Mouse (Mus musculus) cerebellum, adult 9-10 months (tissue): ENCODE data around the gene Cactin.
A peak's percentile ranks its signal among the peaks of the same experiment; 100 is the strongest.

Experiments used
- DNase-seq: peaks from one replicate; pipeline ENCODE4 v3.0.0; 2022

Gene Cactin

DNA sequence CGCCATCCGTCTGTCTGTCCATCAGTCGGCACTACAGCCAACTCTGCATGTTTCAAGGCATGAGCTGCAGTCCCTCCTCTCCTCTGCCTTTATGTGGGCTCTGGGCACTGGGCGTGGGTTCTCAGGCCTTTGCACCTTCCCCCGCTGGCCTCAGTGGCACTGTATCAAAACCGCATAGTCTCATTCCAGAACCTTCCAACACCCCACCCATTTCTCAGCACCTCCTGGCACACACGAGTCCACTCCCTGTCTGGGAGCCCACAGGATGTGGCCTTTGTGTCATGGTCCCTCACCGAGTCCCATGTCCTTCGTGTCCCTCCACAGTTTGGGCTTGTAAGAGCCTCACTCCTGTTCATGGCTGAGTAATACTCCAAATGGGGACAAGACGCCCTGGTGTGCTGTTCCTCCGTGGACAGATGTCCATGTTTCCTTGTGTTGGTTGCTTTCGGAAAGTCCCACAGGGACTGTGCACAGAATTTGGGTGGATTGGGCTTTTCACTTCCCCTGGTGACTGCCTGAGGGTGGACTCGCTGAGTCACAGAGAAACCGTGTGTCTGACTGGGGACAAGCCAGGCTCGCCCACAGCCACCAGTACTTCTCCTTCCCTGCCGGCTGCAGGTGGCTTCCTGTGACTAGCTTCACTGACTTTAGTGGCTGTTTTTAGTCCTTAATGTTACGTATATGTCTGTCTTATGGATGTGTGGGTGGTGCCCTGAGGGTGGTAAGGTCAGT lies 22.4 kb upstream of the Cactin start:
- peak; percentile 46 for DNase-seq

DNA sequence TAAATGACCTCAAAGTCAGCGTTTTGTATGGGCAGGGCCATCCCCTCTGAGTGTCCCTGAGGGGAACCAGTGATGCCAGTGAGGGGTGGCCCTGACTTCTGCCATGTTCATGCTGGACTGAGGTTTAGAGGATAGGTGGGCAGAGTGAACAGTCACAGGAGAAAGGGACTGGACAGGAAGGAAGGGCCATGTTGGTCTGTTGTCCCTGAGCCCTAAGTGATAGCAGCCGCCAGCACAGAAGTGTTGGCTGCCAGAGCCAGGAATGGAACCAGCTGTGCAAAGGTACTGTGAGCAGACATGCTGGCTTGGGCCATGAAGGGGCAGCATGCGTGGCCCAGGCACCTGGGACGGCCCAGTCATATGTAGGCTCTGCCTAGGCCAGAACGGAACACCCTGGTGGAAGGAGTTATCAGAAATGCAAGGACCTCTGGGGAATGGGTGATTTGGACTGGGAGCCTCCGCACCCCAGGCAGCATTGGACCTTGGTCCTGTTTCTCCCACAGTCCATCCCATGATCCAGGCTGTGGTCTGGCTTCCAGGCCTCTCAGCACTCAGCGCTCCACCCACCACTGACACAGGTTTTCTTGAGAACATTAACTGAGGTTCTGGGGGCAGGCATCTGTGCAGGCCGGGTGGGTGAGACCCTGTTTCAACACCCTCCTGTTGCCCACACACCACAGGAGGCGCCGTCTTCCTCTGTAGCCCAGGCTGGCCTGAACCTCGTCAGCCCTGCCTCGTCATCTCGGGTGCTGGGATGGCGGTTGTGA lies 21.1 kb upstream of the Cactin start:
- DNase-seq = peak; percentile 37

DNA sequence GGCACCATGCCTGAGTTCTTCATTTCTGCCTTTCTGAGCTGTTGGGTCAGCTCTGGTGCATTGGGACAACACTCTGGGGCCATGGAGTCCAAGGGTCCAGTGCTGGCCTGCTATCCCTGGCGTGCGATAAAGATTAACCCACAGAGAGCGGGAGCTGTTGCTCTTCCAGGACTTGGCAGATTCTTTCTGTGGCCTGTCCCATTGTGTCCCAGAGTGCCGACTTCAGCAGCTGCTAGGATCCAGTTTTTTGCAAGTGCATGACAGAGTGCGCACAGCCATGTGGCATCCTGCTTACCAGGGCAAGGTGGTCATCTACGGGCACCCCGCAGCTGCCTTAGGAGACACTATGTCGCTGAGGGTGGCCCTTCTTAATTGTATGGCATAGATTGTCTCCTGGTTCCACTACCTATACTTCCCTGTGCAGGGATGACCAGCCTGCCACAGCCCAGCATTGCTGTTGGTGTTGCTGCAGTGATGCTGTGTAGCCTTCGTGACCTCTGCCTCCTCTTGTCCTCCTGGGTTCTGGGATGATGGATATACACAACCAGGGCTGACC lies 20.5 kb upstream of the Cactin start:
- no peak for DNase-seq

DNA sequence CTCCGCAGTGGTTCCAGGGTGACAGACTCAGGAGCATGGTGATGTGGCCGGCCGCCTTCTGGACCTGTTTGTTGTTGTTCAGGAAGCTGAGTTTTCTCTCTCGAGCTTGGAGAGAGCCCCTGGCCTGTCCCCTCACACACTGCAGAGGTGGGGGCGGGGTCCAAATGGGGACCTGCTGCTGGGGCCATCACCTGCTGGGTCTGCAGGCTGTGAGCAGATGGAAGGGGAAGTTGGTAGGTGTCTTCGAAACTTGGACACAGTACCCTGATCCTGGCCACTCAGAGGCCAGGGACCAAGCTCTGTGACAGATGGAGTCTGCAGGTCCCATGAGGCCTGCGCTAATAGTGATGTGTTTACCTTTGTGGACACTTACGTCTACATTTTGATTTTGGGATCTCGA lies 19.6 kb upstream of the Cactin start:
- DNase-seq = peak; percentile 86

DNA sequence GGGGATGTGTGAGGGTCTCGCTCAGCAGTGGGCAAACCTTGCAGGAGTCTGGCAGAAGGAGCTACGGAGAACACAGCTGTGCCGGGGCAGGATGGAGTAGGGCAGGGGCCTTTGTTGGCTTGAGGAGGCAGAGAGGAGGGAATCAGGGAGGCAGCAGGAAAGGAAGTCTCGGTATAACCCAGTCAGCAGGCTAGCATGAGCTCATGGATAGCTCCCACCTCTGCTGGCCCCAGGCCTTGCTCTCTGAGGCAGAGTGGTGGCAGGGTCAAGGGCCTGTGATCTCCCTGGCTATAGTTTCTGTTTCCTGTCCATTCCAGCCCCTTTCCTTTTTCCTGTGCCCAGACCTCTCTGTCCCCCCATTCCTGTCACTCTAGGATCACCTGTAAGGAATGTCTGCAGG lies 18.6 kb upstream of the Cactin start:
- peak; percentile 59 for DNase-seq

DNA sequence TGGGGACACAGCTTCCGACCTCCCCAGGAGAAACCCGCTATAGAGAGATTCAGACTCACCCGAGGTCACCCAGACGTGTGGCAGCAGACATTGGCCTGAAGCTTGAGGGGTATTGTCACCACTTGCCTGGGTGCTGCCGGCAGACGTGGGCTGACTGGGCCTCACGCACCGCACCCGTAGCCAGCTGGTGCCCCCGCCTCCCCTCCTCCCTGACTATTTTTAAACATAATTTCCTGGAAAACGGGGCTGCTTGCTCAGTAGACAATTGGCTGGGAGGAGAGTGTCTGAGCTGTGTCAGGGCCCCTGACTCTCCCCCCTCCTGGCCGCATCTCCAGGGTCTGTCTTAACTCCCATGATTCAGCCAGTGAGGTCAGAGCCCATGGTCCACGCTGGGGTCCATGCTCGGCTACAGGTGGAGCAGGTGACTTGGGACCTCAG lies 18.1 kb upstream of the Cactin start:
- no peak for DNase-seq

DNA sequence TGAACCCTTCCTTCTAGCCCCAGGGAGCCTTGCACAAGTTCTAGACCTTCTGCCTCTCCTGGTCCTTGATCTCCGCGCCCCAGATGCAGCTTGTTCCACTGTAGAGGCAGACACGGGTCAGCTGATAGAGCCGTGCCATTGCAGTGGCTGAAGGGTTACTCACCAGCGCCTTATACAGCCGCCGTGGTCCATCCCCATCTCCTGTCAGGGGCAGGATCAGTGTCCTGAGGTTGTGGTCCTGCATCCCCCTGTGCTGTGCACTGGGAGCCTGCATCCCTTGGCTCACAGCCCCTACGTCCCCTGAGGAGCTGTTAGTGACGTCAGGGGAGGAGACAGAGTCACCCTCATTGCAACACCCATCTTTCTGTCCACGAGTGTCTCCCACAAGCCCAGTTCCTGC lies 17.6 kb upstream of the Cactin start:
- DNase-seq = no peak

DNA sequence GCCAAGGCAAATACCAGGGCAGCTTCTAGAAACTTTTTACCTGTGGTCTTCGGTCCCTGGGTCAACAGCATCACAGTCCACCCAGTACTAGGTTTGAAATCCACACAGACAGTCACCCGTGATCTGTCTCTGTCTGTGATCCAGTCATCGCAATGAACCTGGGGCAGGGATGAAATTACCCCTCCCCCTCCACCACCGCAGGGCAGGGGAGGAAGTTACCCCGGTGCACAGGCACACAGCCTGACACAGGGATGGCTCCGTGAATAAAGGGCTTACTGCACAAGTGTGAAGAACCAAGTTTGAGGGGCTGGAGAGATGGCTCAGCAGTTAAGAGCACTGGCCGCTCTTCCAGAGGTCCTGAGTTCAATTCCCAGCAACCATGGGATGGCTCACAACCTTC lies 17.1 kb upstream of the Cactin start:
- DNase-seq = no peak

DNA sequence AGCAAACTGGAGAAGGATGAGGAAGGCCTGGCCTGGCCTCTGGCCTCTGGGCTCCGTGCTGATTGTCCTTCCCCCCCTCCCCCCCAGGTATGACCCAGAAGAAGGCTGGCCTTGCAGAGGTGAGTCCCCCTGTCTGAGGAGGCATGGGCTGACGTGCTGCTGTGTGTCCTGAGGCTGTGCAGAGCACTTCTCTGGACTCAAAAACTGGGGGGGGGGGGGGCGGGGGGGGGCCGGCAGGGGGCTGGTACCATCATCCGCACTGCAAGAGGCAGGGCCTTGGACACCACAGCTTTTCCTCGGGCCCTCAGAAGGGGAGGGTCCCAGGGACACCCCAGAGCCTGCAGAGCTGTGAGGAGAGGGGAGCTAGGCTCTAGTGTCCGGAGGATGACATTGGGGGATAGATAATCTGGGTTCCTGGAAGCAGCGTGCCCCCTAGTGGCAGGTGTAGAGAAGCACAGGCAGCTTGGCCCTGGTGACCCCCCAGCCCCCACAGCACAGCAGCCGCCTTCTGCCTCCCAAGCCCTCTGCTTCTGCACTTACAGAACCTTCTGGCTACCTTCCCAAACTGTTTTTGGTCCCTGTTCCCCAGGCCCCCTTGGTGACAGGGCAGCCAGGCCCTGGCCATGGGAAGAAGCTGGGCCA lies 16.2 kb upstream of the Cactin start:
- DNase-seq = peak; percentile 83

DNA sequence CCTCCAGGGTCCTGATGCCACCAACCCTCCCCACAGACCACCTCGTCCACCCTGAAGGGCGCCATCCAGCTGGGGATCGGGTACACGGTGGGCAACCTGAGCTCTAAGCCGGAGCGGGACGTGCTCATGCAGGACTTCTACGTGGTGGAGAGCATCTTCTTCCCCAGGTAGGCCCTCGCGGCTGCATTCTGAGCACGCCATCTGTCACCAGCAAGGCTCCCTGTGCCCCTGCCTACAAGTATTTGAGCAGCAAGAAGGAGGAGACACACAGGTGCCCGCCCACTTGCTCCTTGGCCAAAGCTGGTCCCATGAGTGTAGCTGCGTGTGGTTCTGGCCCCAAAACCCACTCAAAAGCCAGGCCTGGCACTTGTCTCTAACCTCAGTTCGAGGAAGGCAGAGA lies 15.2 kb upstream of the Cactin start:
- peak; percentile 73 for DNase-seq

DNA sequence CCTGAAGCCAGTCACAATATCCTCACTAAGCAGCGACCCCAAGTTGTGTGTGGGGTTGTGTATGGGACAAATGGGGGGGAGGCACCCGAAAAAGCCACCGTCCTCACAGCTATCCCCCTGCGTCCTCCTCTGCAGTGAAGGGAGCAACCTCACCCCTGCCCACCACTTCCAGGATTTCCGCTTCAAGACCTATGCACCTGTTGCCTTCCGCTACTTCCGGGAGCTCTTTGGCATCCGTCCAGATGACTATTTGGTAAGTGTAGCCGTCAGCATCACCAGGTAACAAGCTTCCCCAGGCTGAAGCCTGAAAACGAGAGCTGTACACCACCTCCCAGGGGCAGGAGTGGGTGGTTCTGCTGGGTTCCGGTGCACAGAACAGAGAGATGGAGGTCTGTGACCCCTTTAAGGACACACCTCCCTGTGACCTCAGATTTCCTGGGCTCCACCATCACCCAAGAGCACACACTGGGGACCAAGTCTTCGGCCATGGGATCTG lies 14.7 kb upstream of the Cactin start:
- DNase-seq = peak; percentile 67

DNA sequence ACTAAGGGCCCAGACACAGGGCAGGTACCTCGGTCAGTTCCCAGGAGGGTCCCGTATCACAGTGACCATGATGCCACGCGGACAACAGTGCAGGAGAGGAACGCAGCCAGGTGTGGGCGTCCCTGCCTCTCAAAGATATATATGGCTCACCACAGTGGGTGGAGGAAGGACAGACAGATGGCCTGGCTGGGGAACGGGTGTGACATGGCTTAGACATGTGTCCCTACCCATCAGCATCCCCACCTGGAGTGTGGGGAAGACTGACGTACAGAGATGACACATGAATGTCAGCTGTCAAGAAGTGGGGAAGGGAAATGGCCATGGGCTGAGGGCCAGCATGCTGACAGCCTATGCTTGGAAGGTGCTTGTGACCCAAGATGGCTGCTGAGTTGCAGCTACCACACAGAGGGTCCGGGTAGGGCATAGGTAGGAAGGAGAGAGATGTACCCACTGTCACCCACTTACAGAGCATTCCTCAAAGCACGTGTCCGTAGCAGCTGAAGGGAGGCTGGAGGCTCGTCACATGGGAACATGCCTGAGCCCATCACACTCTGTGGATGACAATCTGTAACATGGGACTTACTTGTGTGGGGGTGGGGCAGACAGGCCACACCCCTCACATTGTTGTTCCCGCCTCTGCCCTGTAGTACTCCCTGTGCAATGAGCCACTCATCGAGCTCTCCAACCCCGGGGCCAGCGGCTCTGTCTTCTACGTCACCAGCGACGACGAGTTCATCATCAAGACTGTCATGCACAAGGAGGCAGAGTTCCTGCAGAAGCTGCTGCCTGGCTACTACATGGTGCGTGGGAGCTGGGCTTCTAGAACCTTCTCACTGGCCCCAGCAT lies 13.8 kb upstream of the Cactin start:
- no peak for DNase-seq

DNA sequence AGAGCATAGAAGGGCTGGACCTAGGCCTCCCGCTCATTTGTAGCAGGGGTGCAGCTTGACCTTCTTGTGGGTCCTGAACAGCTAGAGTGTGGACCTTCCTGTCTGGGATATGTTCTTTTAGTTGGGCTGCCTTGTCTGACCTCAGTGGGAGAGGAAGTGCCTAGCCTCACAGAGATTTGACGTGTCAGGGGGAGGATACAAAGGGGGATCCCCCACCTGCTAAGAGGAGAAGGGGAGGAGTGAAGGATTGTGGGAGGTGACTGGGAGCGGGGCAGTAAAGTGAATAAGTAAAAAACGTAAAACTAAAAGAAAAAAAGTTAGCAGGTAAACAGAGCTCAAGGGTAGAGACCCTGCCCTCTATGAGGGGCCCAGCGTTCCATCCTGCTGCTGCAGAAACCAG lies 11.3 kb upstream of the Cactin start:
- DNase-seq = peak; percentile 20

DNA sequence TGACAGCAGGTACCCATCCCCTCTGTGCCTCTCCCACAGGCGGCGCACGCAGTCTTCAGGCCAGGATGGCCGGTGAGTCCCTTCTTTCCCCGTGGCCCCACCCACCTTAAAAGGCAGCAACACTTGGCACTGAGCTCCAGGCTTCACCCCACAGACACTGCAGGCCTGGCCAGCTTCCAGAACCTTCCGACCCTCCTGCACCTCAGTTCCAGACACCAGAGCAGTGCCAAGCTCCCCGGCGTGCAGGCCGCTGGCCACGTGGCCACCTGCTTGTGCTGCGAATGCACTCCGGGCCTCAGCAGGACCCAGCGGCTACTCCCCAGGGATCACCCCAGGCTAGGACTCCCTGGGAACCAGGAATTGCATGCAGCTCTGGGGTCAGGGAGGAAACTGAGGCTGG lies 7.3 kb upstream of the Cactin start:
- DNase-seq = peak; percentile 32

DNA sequence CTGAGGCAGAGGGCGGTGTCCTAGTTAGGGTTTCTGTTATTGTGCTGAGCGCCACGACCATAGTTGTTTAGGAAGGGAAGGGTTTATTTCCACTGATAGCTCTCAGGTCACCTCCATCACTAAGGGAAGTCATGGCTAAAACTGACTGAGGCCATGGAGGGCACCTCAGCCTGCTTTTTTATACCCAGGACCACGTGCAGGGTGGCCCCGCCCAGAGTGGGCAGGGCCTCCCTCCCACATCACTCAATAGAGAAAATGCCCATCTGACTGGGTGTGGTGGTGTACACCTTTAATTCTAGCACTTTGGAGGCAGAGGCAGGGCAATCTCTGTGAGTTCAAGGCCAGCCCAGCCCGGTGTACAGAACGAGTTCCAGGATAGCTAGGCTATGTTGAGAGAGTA lies 6.7 kb upstream of the Cactin start:
- peak; percentile 34 for DNase-seq

DNA sequence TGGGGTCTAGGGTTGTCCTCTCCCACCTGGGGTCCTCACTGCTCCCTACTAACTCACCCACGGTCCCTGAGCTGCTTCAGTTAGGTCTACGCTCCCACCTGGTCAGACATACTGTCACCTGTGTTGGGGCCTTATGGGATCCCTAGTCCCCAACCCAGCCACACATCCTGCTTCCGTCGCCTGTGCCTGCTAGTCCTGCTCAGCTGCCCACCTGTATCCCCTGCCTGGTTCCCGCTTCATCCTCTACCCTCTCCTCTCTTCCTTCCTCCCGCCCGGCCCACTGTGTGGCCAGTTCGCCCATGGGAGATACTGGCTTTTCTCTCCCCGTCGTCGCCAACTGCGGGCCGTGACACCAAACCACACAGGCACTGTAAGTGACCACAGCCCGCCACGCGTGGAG lies 5.3 kb upstream of the Cactin start:
- DNase-seq = peak; percentile 38

DNA sequence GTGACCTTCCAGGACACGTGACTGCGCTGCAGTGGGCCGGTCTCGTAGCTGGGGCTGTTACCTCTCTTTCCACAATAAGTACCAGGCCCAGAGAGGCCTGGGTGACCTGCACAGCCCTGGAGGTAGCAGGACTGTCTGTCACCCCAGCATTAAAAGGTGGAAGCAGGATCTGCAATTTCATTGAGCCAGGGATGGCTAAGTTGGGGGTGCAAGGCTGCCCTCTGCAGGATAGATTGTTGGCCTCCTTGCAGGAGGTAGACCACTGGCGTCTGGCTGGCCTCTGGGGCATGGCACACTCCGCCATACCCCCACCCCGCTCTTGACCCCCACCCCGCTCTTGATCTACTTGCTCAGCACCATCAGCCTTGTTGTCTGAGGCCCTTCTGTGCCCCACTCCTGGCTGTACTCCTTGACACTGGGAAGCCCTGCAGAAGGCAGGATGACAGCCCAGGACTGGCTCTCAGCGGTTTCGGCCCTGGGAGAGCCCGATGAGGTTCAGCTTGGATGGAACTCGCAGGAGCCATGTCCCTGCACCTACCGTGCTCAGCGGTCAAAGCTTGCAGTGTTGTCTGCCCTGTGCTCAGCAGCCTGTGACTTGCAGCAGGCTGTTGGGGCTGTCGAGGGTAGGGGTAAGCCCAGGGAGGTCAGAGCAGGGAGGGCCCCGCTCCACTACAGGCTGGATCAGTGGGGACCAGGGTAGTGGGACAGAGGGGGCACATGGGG lies 4.4 kb upstream of the Cactin start:
- peak; percentile 59 for DNase-seq

DNA sequence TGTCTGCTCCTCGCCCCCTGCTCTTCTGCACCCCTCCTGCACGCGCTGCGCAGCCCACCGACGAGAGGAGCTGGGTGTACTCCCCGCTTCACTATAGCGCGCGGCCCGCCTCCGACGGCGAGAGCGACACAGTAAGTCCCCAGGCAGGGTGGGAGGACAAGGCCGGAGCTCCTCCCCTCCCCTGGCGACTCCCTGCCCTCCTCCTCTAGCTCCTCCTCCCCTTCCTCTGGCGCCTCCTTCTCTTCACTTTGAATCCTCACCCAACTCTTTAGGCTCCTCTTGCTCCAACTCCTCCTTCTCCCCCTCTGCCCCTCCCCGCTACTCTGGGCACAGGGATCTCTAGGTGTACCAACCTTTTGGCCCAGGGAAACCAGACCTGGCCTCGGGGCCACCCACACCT lies 3.6 kb upstream of the Cactin start:
- no peak for DNase-seq

DNA sequence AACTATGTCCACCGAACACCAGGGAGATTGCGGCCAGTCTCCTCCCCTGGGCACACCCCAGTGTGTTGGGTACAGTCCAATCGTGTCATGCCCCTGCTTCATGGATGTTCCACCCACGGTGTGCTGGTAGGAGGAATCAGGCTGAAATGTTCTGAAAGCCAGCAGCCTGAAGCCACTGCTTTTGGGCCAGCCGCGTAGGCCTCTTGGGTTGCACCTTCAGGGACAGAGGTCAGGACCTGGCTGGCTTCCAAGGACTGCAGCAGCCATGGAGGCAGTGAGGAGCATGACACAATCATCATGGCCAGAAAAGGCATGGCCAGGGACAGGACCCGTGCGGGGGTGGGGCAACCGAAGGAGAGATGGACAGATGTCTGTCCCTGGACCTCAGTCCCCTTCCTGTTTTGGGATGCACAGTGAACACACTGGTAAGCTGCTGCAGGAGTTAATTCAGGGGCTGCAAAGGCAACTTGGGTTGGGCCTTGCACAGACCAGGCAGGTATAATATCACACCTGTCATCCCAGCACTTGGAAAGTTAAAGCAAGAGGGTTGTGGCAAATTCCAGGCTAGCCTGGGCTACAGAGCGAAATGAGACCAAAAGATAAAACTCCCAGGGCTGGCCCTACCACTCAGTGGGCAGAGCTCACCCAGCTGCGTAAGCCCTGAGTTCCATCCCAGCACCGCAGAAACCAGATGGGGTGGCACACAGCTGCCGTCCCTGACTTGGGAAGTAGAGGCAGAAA lies 2.1 kb upstream of the Cactin start:
- DNase-seq = peak; percentile 73

DNA sequence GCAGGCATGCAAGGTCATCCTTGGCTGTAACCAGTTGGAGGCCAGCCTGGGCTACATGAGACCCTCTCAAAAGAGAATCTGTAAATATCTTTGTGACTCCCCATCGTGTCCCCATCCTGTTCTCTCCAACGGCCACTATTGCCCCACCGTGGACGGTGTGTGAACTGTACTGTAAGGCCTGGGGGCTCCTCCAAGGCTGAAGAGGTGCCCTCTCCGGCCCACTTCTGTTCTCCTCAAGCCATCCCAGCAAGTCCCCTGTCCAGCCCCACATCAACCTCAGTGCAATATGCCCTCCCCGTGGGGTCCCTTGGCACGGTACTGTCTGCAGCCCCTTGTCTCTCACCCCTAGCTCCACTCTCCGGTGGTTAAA lies 1.6 kb upstream of the Cactin start:
- no peak for DNase-seq
